Mouse (Mus musculus) kidney, adult 2 months (tissue): ENCODE measurements around the gene Galnt2. TPM values are rescaled to one million over a fixed set of nuclear protein-coding genes. Genes with fewer than 3 reads are reported as not detected.

Experiments
- DNase-seq: peaks from one replicate; pipeline ENCODE4 v3.0.0; 2021
- H3K27ac ChIP-seq: fragments of 200-500 bp; 2 replicates; pipeline ENCODE4 v1.5.1; 2012; ENCODE audit warnings: low read depth, low read length, control low read depth, inconsistent platforms; ENCODE audit not compliant: insufficient read depth
- H3K27me3 ChIP-seq: fragments of 200-500 bp; replicated peaks from 2 replicates; pipeline ENCODE4 v1.6.1; 2012; ENCODE audit warnings: mild to moderate bottlenecking, moderate library complexity, low read length, inconsistent platforms; ENCODE audit not compliant: control insufficient read depth, insufficient read depth
- H3K36me3 ChIP-seq: fragments of 200-500 bp; 2 replicates; pipeline ENCODE4 v1.6.1; 2012; ENCODE audit warnings: mild to moderate bottlenecking, moderate library complexity, low read length, inconsistent platforms; ENCODE audit not compliant: control insufficient read depth, insufficient read depth
- H3K4me1 ChIP-seq: fragments of 200-500 bp; 2 replicates; pipeline ENCODE4 v1.6.1; 2011; ENCODE audit warnings: low read length; ENCODE audit not compliant: control insufficient read depth, insufficient read depth
- H3K4me3 ChIP-seq: fragments of 200-500 bp; 2 replicates; pipeline ENCODE4 v1.5.1; 2011; ENCODE audit warnings: mild to moderate bottlenecking, low read depth, low read length, control low read depth; ENCODE audit not compliant: insufficient read depth
- CTCF ChIP-seq: fragments of 200-500 bp; conservative IDR thresholded peaks from 2 replicates; pipeline ENCODE4 v1.5.1; 2011; ENCODE audit warnings: low read depth, mild to moderate bottlenecking, control low read depth, low read length, moderate library complexity, mixed read lengths; ENCODE audit not compliant: insufficient read depth, insufficient read length
- POLR2A ChIP-seq: fragments of 200-500 bp; IDR thresholded peaks from one replicate; pipeline ENCODE4 v1.6.1; 2011; ENCODE audit warnings: low read depth, low read length, control low read depth
- WGBS: fragments of 180-500 bp; shearing (Covaris S2); methylation state at CpG from one replicate; pipeline ENCODE4 v1.1.7; 2018; 5-methylcytosine and 5-hydroxymethylcytosine counted together
- polyA plus RNA-seq: library from polyadenylated mRNA; depleted of rRNA; stranded (reverse); fragments of >200 nt; gene quantifications from 2 replicates; pipeline ENCODE4 v1.2.3, GENCODE M21; 2012

Galnt2 gene
- polyA plus RNA-seq, 1 experiment = 17.0 TPM

DNA sequence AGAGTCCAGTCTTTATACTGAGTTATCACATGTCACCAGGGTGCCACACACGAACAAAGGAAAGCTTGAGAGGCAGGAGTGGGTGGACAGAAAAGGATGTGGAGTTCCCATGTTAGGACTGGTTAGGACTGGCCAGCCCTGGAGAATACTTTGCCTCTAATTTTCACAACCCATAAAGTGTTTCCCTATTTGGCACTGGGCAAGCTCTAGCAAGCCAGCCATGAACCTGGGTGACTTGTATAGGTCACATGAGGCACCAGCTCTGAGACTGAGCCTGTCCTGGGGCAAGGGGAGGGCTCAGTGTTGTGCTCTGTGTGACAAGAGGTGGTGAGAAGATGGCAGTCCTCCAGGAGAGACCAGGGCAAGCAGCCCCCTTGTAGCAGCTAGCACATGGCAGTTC lies 116.9 kb downstream of the Galnt2 start:
- Histone ChIP-seq H3K36me3 (0 out of 2 replicates have a peak, but pooled peaks cover 1% of the 10 kb centered on the region), H3K27me3 (no peaks in the 10 kb centered on the region), H3K4me3 (no peak overlapping the region), H3K4me1 (peaks cover 9% of the 10 kb centered on the region; the same call in 1 of the 2 replicates), H3K27ac (peak overlapping the region; percentile 33; the same call in 1 of the 2 replicates)
- no peak for TF ChIP-seq CTCF
- no peak for TF ChIP-seq POLR2A
- 47% methylated on average over 1 of the region's 1 CpGs for WGBS
- peak; percentile 48 for DNase-seq

DNA sequence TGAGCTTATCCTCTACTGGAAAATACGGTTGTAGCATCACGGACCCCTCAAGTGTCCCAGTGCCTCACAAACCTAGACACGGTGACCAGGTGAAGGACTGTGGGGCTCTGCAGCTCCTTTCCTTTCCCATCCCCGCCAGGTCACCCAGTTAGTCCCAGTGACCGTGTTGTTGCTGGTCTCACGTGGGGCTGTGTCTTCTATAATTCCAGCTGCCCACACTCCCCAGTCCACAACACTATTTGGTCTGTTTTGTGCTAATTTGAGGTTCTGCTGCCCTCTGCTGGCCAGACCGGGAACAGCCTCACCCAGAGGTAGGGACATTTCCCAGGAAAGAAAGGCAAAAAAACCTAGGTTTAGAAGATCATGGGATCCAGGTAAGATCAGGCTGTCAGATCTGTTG lies 118.5 kb downstream of the Galnt2 start:
- peak; percentile 80 for DNase-seq
- 38% methylated on average over 7 of the region's 7 CpGs for WGBS
- Histone ChIP-seq H3K36me3 (no peaks in the 10 kb centered on the region), H3K27ac (no peak overlapping the region), H3K4me3 (no peak overlapping the region), H3K4me1 (peaks cover 9% of the 10 kb centered on the region; the same call in 1 of the 2 replicates), H3K27me3 (no peaks in the 10 kb centered on the region)
- TF ChIP-seq CTCF = peak; percentile 99
- no peak for TF ChIP-seq POLR2A

DNA sequence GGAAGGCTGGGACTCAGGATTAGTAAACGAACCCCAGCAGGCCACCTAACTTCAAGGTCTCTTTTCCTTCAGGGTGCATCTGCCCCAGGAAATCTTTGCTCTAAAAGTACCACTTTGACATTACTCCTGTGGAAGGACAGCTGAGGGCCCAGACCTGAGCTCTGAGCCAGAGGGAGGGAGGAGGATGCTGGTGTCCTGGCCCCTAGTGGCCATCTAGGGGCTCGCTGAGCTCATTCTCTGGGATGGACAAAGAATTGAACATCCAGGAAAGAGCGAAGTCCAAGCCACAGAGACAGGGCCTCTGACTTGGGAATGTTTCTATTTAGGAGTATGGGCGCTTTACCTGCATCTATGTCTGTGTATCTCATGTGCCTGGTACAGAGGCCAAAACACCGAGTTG lies 120.4 kb downstream of the Galnt2 start:
- no peaks in the 10 kb centered on the region for H3K36me3 ChIP-seq
- 64% methylated on average over 5 of the region's 5 CpGs for WGBS
- H3K4me3 ChIP-seq = no peak overlapping the region
- no peak for DNase-seq
- no peak overlapping the region for H3K27ac ChIP-seq
- no peaks in the 10 kb centered on the region for H3K27me3 ChIP-seq
- TF ChIP-seq CTCF = peak; percentile 23; the same call in 1 of the 2 replicates
- TF ChIP-seq POLR2A = no peak
- peaks cover 9% of the 10 kb centered on the region; the same call in 1 of the 2 replicates for H3K4me1 ChIP-seq

DNA sequence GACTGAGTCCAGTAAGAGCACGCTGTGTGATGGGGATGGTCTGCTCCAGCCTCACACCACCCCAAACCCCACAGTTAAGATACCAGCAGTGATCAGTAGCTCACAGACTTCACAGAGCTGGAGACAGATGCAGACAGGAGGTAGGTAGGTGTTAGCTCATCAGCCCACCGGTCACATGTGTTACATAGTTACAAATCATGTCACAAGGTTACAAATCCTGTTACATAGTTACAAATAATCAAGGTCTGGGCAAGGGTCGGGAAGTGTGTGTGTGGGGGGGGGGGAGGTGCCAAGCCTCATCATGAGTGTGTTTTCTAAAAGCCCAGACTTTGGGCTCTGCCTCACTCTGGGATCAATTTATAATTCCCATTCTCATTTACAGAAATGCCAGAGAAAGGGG lies 129.7 kb downstream of the Galnt2 start:
- no peak overlapping the region for H3K4me3 ChIP-seq
- WGBS = 54% methylated on average over 3 of the region's 3 CpGs
- DNase-seq = no peak
- no peaks in the 10 kb centered on the region for H3K4me1 ChIP-seq
- no peak for TF ChIP-seq CTCF
- TF ChIP-seq POLR2A = no peak
- no peak overlapping the region for H3K27ac ChIP-seq
- no peaks in the 10 kb centered on the region for H3K36me3 ChIP-seq
- H3K27me3 ChIP-seq = no peaks in the 10 kb centered on the region

DNA sequence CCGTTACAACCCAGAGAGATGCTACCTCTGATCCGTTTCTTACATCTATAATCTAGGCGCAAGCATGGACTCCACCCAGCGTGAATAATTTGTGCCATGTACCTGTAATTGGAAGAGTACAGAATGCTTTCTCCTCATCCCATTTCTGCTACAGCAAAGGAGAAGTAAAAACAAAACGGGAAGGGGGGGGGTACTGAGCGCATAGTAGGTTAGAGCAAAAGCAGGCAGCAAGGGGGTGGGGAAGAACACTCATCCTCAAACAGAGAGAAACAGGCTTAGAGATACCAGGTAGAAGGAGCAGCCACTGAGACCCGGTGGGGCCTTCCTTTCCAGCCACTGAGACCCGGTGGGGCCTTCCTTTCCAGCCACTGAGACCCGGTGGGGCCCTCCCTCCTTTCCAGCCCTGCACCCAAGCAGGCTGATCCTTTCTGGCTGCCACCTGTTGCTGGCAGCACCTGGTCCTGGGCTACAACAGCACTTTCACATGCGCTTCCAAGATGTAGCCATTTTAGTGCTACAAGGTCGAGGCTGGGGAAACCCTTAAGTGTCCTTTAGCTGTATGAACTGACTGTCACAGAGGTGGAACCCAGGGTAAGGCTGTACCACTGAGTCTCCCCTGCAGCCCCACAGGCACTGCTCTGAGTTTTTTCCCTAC lies 130.7 kb downstream of the Galnt2 start:
- Histone ChIP-seq H3K27ac (no peak overlapping the region), H3K36me3 (no peaks in the 10 kb centered on the region), H3K4me3 (no peak overlapping the region), H3K4me1 (no peaks in the 10 kb centered on the region), H3K27me3 (no peaks in the 10 kb centered on the region)
- TF ChIP-seq CTCF (no peak), POLR2A (no peak)
- DNase-seq = no peak
- WGBS = 88% methylated on average over 11 of the region's 11 CpGs

DNA sequence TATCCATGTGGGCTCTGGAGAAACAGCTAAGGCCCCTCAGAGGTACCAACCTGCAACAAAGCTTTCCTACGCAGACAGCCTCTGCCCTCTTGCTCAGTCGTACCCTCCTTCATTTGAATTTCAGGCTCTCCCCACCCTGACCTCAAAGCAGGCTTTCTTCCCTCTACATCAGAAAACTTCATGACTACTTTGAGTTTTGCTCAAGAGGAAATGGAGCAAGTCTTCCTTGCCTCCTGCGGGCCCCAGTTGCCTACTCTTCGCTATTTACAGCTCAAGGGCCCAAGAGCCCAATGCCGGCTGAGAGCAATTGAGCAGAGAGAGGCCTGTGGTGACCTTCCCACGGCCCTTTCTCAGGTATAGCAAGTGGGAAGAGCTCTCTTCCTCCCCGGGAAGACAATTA lies 131.4 kb downstream of the Galnt2 start:
- Histone ChIP-seq H3K36me3 (no peaks in the 10 kb centered on the region), H3K27ac (no peak overlapping the region), H3K4me1 (no peaks in the 10 kb centered on the region), H3K4me3 (no peak overlapping the region), H3K27me3 (no peaks in the 10 kb centered on the region)
- 78% methylated on average over 7 of the region's 7 CpGs for WGBS
- DNase-seq = no peak
- TF ChIP-seq POLR2A (no peak), CTCF (no peak)

DNA sequence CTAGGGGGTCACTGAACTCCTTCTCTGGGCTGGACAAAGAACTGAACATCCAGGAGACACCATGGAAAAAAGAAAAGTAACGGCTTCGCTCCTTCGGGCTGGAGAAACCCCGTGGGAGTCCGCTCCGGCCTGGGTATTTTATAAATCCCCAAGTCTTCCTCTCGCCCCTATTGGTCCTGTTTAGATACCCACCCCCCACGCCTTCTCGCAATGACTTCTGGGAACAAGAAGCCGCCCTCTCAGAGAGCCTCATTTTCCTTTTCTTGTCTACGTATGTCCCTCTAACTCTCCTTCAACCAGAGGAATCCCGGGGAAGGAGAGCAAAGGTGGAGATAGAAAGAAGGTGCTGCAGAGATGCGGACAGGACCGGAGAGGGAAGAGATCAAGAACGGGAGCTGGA lies 132.1 kb downstream of the Galnt2 start:
- Histone ChIP-seq H3K4me1 (no peaks in the 10 kb centered on the region), H3K27ac (no peak overlapping the region), H3K27me3 (no peaks in the 10 kb centered on the region), H3K4me3 (no peak overlapping the region), H3K36me3 (no peaks in the 10 kb centered on the region)
- TF ChIP-seq CTCF (no peak), POLR2A (no peak)
- 94% methylated on average over 15 of the region's 15 CpGs for WGBS
- DNase-seq = no peak
